Mouse (Mus musculus): ENCODE data around the gene Adrm1. TPM values are rescaled to one million over a fixed set of nuclear protein-coding genes. Genes with fewer than 3 reads are reported as not detected.
"Not testable (repeated sequence)": the region's sequence is repeated elsewhere in the genome, so short reads cannot be mapped to it uniquely, and the experiment has no call there.

Adrm1 gene
- 10 to 100 TPM; 95.7 to 97.3 TPM for total RNA-seq (2021)
- long read RNA-seq, experiment 1, transcript Adrm1-201 (10 exons, 1,535 nt): major isoform, 152 of 163 reads
- long read RNA-seq, experiment 1, partial matches to known transcripts: 3 of 163 reads
- long read RNA-seq, experiment 1, other reads (novel, unspliced or antisense): 7 of 163 reads
- long read RNA-seq, experiment 2, transcript Adrm1-201 (10 exons, 1,535 nt): major isoform, 163 of 189 reads
- long read RNA-seq, experiment 2, partial matches to known transcripts: 10 of 189 reads
- long read RNA-seq, experiment 2, other reads (novel, unspliced or antisense): 16 of 189 reads

DNA sequence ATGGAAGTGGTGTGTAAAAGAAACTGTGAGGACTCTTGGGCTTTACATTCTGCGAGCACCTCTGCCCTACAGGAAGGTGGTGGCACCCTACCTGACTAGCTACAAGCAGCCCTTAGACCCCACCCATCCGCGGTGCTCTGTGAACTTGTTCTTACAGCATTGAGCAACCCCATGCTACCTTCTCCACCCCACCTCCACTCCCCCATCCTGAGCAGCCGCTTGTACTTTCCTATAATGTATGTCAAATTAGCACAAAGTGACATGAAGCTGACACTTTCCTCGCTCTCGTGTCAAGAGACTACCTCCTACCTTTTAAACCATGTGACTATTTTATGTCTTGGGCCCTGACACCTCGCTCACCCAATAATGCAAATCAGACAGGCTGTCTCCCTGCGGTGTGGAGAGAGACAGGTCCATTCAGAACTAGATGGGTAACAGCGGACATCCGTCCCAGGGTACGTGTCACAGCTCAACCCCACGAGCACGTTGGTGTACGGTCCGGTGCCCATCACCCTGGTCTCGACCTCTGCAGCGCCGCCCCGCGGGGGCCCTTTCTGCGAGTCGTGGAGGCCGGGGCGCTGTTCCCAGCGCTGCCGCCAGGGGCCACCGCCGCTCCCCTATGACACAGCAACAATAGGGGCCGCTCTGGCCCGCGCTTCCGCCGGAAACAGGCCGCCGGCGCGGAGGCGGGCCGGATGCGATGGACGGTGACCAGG, at the start of gene Adrm1:
Gene Adrm1 (plus strand): TSS at position 680 of the 716 bp plus-strand sequence.
- intact Hi-C loops (cut with DNase I; ENCODE audit: low total_unique reads): loop anchor here (5.0 kb wide), 1 partner anchor 81 kb away; no protein-coding TSS in a partner anchor
- DNase-seq: peak; percentile 97

DNA sequence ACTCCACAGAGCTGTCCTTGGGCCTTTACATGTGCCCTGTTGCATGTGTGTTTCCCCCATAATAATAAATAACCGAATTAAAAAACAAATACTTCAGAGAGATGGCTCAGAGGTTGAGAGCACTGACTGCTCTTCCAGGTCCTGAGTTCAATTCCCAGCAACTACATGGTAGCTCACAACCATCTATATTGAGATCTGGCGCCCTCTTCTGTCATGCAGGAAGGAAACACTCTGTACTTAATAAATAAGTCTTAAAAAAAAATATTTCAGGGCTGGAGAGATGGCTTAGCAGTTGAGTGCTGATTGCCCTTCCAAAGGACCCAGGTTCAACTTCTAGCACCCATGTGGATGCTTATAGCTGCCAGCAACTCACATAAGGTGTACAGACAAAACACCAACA, 47.1 kb upstream of the Adrm1 start:
- DNase-seq: no peak
- intact Hi-C loops (cut with DNase I; ENCODE audit: low total_unique reads): no loop called here

DNA sequence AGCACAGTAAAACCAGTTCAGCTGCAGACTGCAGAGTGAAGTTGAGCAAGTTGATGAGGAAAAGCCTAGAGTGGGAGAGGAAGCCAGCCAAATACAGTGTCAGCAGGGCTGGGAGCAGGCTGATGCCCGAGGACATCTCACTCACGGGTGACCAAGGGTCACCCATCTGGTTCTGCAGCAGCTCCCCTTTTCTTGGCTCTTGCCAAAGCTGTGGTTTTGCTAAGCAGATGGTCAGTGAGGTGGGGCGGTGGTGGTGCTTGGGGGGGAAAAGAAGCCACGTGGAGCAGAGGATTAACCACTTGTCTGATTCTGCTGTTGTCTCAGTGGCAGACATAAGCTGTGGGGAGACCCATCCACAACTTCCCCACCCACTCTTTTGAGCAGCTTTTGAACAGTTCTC, 45.1 kb upstream of the Adrm1 start:
- DNase-seq: peak; percentile 69
- intact Hi-C loops (cut with DNase I; ENCODE audit: low total_unique reads): no loop called here

DNA sequence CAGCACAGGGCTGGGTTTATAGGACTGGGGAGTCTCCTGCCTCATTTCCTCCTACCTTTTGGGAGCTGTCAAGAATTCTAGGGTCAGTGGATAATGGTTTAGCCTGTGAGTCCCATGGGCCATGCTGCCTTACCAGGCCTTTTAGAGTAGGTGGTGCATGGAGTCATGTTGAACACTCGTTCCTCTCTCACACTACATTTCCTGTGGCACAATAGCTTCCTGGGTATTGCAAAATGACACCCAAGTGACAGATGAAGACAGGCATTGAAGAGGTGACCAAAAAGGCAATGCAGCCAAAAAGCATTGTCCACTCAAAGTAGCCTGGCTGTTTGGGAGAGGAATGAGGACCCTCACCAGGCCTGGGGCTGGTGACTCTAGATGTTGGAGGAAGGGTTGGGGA, 43.6 kb upstream of the Adrm1 start:
- DNase-seq: no peak
- intact Hi-C loops (cut with DNase I; ENCODE audit: low total_unique reads): no loop called here

DNA sequence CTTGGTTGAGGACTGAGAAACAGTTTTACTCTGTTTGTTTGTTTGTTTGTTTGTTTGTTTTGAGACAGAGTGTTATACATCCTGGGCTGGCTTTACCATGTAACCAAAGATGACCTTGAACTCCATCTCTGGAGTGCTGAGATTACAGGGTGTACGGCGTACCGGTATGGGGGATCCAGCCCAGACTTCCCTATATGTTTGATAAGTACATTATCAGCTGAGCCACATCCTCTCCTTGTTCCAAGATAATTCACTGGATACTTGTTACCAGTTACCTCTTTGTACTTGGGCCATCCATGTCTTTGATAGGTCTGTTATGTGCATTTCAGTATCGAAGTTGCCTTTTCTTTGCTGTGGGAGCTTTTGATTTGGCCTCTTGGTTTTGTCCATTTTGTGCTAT, 38.1 kb upstream of the Adrm1 start:
- no peak for DNase-seq
- intact Hi-C loops (cut with DNase I; ENCODE audit: low total_unique reads): no loop called here

DNA sequence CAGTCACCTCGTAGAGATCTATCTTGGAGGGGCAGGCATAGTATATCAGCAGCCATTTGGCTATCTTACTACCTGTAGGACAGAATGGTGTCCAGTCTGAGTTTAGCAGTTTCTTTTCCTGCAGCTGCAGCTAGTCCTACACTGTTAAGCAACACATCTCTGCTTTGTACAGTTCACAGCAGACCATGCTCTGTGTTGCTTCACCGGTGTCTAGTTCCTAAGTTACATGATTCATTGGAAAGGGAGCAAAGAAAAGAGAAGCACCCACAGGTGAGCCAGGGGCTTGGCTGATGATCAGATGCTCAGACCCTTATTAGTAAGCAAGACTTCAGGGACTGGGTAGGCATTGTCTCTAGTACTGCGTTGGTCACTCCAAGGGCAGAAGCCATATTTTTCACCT, 37.4 kb upstream of the Adrm1 start:
- intact Hi-C loops (cut with DNase I; ENCODE audit: low total_unique reads): no loop called here
- DNase-seq: no peak

DNA sequence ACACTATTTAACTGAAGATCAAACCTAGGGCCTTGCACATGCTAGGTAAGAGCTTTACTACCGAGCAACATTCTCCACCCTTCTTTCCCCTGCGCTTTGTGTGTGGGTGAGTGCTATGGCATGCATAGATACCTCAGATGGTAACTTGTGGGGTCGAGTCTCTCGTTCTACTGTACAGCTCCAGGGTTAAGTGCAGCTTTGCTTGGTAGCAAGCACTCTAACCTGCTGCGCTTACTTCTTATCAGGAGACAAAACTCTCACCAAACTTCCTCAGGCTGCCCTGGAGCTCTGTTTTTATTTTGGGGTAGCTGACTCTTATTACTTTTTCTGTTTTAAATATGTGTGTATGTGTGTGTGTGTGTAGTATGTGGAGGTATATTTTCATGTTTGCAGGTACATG, 35.9 kb upstream of the Adrm1 start:
- no peak for DNase-seq
- intact Hi-C loops (cut with DNase I; ENCODE audit: low total_unique reads): no loop called here

DNA sequence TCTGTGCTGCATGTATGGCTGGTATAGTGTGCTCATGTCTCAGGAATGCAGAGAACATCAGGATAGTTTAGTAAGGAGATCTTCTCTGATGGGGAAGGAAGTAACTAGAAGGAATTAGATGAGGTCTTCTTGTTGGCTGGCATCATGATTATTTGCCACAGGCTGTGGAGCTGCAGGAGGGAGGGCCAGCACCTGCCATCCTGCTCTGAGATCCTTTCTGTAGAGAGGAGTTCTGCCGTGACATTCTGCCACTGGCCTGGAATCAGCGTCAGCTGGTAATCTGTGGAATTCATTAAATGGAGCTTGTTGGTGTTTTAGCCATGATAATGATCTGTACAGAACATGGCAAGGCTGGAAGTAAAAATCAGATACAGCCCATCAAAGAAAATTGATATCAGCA, 25.2 kb upstream of the Adrm1 start:
- DNase-seq: no peak
- intact Hi-C loops (cut with DNase I; ENCODE audit: low total_unique reads): no loop called here

DNA sequence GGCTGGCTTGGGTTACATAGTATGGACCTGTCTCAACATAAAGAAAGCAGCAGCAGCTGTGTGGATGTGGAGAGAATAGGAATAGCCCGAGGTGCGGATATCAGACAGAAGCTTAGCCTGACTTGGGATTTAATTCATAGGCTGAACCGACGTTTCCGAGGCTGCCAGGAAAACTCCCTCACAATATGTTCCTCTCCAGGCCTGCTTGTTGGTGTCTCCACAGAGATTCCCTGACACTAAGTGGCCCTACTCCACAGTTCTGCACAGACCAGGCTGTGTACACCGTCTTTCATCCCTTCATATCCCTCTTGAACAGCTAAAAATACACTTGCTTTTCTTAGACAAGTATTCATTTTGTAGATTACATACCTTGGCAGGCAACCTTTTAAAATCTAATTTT, 23.9 kb upstream of the Adrm1 start:
- no peak for DNase-seq
- intact Hi-C loops (cut with DNase I; ENCODE audit: low total_unique reads): no loop called here

DNA sequence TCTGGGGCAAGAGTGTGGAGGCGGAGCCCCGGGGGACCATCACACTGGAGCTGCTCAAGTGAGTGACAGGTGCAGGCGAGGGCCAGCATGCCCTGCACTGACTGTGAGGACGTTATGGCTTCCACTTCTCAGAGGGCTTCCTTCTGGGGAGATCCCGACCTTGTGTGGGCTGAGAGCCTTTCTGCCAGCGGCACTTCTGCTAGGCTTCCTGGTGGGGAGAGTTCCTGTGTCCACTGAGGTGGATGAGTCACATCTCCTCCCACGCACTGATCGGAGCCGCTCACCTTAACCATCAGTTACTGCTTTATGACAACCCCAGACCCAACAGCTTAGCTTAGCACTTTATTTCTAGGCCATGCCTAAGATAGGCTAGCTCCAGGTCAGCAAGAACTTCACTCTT, 22.7 kb upstream of the Adrm1 start:
- DNase-seq: no peak
- intact Hi-C loops (cut with DNase I; ENCODE audit: low total_unique reads): no loop called here

DNA sequence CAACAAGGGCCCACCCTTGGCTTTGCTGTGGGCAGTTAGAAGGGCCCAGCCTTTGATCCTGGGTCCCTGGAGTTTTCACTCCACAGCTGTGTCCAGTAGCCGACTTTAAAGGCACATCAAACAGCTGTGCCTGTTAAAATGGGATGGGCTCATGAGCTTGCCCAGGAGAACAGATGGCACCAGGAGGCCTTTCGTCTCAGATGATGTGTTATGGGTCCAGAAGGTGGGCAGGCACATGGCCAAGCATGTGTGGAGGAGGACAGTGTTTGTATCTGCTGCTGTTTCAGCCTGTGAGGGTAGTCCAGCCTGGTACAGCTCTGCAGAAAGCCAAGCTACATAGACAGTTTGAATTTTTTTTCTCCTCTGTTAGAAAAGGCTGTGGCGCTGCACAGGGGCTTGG, 16.5 kb upstream of the Adrm1 start:
- DNase-seq: no peak
- intact Hi-C loops (cut with DNase I; ENCODE audit: low total_unique reads): no loop called here

DNA sequence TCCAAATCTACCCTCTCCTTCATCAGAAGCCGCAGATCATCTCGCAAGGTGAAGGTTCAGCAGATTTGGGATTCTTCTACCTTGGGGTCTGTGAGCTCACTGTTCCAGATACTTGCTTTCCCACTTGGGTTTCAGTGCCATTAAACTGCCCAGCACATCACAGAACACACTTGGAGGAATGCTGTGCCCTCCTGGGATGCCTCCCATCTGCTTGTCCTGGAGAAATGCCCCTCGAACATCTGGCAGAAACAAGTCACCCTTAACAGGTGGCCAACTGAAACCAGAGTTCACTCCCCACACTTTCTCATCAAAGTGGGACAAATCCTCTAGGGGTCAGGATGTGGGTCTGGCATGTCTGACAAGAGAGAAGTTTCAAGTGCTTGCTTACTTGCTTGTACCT, 12.7 kb upstream of the Adrm1 start:
- intact Hi-C loops (cut with DNase I; ENCODE audit: low total_unique reads): no loop called here
- no peak for DNase-seq

DNA sequence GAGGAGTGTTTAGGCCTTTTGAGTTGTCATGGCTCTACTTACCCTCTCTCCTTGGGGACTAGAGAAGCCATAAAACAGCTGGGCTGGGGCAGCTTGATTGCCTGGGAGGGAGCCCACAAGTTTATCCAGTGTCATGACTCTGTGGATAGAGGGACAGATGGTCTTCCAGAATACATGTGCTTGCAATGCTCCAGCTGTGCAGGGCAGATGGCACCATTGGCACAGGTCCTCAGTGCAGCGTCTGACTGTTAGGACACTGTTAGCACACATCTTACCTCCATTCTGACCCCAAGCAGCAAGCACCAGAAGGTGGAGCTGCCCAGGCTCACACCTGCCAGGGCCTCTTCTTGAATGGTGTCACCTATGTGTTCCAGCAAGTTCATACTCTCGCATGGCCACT, 5.4 kb upstream of the Adrm1 start:
- no peak for DNase-seq
- intact Hi-C loops (cut with DNase I; ENCODE audit: low total_unique reads): no loop called here

DNA sequence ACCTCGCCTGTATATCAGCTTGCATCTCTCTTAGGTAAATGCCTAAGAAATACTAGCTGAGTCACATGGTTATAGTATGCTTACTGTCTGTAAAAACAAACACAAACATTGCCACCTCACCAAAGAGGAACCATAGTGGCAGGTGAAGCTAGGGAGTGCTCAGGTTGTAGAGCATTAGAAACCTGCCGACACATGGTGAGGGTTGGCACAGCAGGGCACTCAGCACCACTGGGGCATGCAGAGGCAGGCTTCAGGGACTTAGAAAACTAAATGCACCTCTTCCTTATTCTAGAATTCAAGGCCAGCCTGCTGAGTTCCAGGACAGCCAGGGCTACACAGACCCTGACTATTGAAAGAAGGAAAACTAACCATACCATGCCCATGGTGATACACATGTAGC, 4.4 kb upstream of the Adrm1 start:
- intact Hi-C loops (cut with DNase I; ENCODE audit: low total_unique reads): no loop called here
- no peak for DNase-seq

DNA sequence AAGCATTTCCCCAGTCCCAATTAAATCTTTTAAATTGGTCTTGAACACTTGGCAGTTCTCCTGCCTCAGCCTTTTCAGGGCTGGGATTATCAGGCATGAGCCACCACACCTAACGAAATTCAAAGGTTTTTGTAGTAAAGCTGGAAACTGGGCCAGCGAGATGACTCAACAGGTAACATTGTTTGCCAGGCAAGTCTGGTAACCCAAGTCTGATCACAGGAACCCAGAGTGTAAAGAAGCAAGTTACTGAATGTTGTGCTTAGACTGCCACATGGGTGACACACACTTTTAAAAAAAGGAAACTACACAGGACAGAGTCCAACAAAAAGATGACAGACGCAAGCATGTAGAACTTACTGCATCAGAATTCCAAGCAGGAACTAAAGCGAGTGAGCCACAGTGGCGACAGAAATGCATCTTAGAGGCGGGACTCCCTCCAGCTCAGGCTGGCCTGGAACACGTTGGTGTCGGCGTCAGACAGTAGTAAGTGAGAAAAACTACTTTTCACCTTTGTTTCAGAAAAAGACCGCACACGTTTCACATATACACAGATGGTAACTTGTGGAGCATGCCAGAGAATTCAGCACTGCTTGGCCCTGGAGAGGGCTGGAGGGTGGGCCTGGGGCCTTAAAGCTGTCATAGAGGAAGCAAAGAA, 1.0 kb upstream of the Adrm1 start:
- intact Hi-C loops (cut with DNase I; ENCODE audit: low total_unique reads): loop anchor here (5.0 kb wide), 1 partner anchor 82 kb away; no protein-coding TSS in a partner anchor
- no peak for DNase-seq

DNA sequence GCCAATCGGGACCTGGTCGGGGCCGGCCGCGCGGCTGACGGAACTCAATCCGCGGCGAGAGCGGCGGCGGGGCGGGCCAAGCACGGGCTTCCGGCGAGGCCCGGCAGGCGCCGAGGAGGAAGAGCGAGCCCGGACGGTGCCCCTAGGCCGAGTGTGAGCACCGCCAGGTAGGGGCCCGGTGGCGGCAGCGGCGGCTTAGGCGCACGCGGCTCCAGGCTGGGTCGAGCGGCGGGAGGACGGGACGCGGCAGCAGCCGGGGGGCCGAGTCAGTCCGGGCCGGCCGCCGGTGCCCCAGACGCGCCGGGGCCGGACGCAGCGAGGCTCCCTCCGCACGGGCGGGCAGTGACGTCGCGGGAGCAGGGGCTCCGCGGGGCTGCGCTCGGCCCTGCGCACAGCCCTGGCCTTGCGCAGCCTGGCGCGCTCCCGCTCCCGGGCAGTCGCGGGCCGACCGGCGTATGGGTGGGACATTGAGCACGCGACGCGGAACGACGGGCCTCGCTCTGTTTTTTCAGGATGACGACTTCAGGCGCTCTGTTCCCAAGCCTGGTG, 311 bp downstream of the Adrm1 start:
- intact Hi-C loops (cut with DNase I; ENCODE audit: low total_unique reads): loop anchor here (5.0 kb wide), 1 partner anchor 81 kb away; no protein-coding TSS in a partner anchor
- no peak for DNase-seq

DNA sequence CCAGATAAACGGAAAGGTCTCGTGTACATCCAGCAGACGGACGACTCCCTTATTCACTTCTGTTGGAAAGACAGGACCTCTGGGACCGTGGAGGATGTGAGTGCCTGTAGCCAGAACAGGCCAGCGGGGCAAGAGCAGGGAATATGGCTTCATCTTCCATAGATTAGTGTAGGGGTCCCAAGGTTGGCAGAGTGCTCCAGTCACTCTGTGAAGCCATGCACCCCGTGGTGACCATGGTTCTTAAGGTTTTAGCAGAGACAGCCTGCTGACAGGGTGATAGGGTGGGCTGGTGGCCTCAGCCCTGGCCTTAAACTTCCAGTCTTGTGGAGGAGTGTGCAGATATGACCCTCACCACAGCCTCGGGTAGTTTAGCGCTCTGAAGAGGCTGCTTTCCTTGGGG, 867 bp downstream of the Adrm1 start:
- intact Hi-C loops (cut with DNase I; ENCODE audit: low total_unique reads): loop anchor here (5.0 kb wide), 1 partner anchor 80 kb away; no protein-coding TSS in a partner anchor
- DNase-seq: no peak

DNA sequence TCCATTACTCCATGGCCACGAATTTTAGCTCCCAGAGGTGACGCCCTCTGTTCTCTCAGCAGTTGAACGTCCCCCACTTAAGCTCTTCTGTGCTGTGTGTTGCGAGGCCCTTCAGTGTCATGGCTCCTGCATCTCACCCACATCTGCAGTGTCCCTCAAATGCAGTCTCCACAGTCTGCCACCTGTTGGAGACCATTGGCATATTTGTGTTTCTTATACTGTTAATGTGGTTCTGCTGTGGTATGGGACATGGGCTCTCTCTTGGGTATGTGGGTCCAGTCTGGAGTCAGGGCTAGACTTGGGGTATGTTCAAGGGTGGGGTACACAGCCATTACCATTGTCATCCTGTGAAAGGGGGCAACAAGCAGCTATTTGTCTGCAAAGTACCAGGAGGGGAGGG, 1.9 kb downstream of the Adrm1 start:
- no peak for DNase-seq
- intact Hi-C loops (cut with DNase I; ENCODE audit: low total_unique reads): loop anchor here (5.0 kb wide), 1 partner anchor 79 kb away; no protein-coding TSS in a partner anchor

DNA sequence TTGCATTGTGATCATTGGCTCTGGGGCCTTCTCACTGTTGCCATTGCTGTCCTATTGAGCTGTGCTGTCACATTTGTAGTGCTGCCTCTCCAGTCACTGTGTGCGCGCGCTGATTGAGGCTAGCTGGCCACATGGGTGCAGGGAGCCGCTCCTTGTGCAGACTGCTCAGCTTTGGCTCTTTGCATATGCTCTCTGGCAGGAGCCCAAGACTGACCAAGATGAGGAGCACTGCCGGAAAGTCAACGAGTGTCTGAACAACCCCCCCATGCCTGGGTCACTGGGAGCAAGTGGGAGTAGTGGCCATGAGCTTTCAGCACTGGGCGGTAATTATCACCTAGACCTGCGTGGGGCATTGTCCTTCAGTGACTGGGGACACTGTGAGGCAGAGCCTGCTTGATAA, 2.4 kb downstream of the Adrm1 start:
- DNase-seq: not testable (repeated sequence)
- intact Hi-C loops (cut with DNase I; ENCODE audit: low total_unique reads): loop anchor here (5.0 kb wide), 1 partner anchor 79 kb away; no protein-coding TSS in a partner anchor

DNA sequence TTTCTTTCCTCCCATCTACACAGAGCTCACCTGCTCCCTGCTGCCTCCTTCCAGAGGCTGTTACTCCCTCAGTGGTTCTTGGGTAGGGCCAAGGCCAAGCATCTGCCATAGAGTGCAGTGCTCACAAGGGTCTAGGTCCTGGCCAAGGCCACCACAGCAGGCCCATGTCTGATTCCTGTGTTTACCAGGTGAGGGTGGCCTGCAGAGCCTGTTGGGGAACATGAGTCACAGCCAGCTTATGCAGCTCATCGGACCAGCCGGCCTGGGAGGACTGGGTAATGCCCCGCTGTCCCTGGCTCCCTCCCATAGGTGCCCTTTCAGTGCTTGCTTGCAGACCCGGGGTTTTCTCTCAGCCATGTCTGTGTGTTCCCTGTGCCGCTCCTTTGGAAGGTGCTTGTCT, 2.8 kb downstream of the Adrm1 start:
- intact Hi-C loops (cut with DNase I; ENCODE audit: low total_unique reads): loop anchor here (5.0 kb wide), 1 partner anchor 78 kb away; no protein-coding TSS in a partner anchor
- DNase-seq: no peak

Data from gastrocnemius, postnatal 14 days (tissue).